Mouse (Mus musculus): ENCODE measurements around the gene Intu. TPM values are rescaled to one million over a fixed set of nuclear protein-coding genes. Genes with fewer than 3 reads are reported as not detected.

Gene Intu
- total and polyA plus RNA-seq, 3 experiments, result 9.7 to 12.3 TPM; not detected in 1

- no peak overlapping the region for H3K27ac ChIP-seq (ENCODE audit: control insufficient read depth, low read depth, low read length)
- H3K36me3 ChIP-seq (ENCODE audit: control insufficient read depth in 1 of 2, insufficient read depth in 2 of 2, low read length in 2 of 2), result no peaks in the 10 kb centered on the region; a peak in 2 of 4 replicates
- H3K79me2 ChIP-seq (ENCODE audit: control insufficient read depth, insufficient read depth, low read length, poor library complexity), result no peaks in the 10 kb centered on the region
- peak; percentile 79 for TF ChIP-seq GATA1 (IDR thresholded peaks at IDR 0.05; ENCODE audit: low read depth, low read length)
- 0 out of 2 replicates have a peak, but pooled peaks have one; percentile 19 for TF ChIP-seq TCF12 (IDR thresholded peaks at IDR 0.05; ENCODE audit: low read depth, low read length)
- no peak; the same call in 1 of the 2 replicates for TF ChIP-seq SIN3A (IDR thresholded peaks at IDR 0.05; ENCODE audit: low read length)
- TF ChIP-seq E2F4 (IDR thresholded peaks at IDR 0.05; ENCODE audit: borderline replicate concordance, low read depth, low read length), result no peak
- peak in 1 of 2 experiments; percentile 52; a peak in 1 of 4 replicates for TF ChIP-seq EP300 (IDR thresholded peaks at IDR 0.05; ENCODE audit: low read depth in 1 of 2, low read length in 2 of 2)
- no peak for TF ChIP-seq NELFE (IDR thresholded peaks at IDR 0.05; ENCODE audit: low read depth, low read length)
- H3K9ac ChIP-seq (ENCODE audit: control insufficient read depth, low read depth, low read length, poor library complexity, severe bottlenecking), result peak overlapping the region; percentile 24; the same call in 1 of the 2 replicates
- peaks cover 0 to 9% of the 10 kb centered on the region in 2 experiments; a peak in 2 of 4 replicates for H3K4me1 ChIP-seq (ENCODE audit: control insufficient read depth in 1 of 2, insufficient read depth in 2 of 2, low read length in 2 of 2)
- peak; percentile 46 for DNase-seq (ENCODE audit: low read depth, low spot score)
- H3K9me3 ChIP-seq (replicated peaks; ENCODE audit: insufficient read depth, low read length), result no peaks in the 10 kb centered on the region
- H3K4me3 ChIP-seq (ENCODE audit: control insufficient read depth in 1 of 2, insufficient read depth in 1 of 2, low read depth in 2 of 2, low read length in 2 of 2), result peak overlapping the region; percentile 30 to 34
- H3K27me3 ChIP-seq (ENCODE audit: control insufficient read depth in 1 of 2, insufficient read depth in 2 of 2, low read length in 2 of 2), result no peaks in the 10 kb centered on the region
These were observed 2.8 kb upstream of the Intu start for GRCm38 (mm10) chr3:40527976-40528950.

DNA sequence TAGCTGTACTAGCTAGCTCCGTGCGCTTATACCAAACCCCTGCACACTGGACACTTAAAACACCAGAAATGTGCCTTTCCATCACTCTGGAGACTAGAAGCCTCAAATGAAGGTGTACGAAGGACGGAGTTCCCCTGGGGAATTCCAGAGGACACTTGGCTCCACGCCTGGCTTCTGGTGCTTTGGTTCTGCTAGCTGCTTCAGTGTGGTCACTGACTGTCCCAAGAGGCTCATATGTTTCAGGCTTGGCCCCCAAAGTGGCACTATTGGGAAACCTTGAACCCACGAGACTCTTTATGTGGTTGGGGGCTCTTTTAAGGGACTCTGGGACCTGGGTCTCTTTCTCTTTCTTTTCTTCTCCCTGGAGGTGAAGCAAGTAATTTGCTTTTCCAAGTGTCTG, 2.1 kb upstream of the Intu start:
- Histone ChIP-seq H3K79me2 (ENCODE audit: control insufficient read depth, insufficient read depth, low read length, poor library complexity) (no peaks in the 10 kb centered on the region), H3K27ac (ENCODE audit: control insufficient read depth, low read depth, low read length) (no peak overlapping the region), H3K27me3 (ENCODE audit: control insufficient read depth in 1 of 2, insufficient read depth in 2 of 2, low read length in 2 of 2) (no peaks in the 10 kb centered on the region), H3K36me3 (ENCODE audit: control insufficient read depth in 1 of 2, insufficient read depth in 2 of 2, low read length in 2 of 2) (no peaks in the 10 kb centered on the region; a peak in 2 of 4 replicates), H3K4me1 (ENCODE audit: control insufficient read depth in 1 of 2, insufficient read depth in 2 of 2, low read length in 2 of 2) (peaks cover 0 to 9% of the 10 kb centered on the region in 2 experiments; a peak in 2 of 4 replicates), H3K4me3 (ENCODE audit: control insufficient read depth in 1 of 2, insufficient read depth in 1 of 2, low read depth in 2 of 2, low read length in 2 of 2) (peak overlapping the region; percentile 30 to 34), H3K9me3 (replicated peaks; ENCODE audit: insufficient read depth, low read length) (no peaks in the 10 kb centered on the region), H3K9ac (ENCODE audit: control insufficient read depth, low read depth, low read length, poor library complexity, severe bottlenecking) (peak overlapping the region; percentile 4; the same call in 1 of the 2 replicates)
- no peak for DNase-seq (ENCODE audit: low read depth, low spot score)
- TF ChIP-seq RCOR1 (IDR thresholded peaks at IDR 0.05; ENCODE audit: low read depth, low read length), result no peak
- TF ChIP-seq ZMIZ1 (IDR thresholded peaks at IDR 0.05; ENCODE audit: low read depth, low read length), result no peak
- TF ChIP-seq ZNF384 (IDR thresholded peaks at IDR 0.05; ENCODE audit: low read depth, low read length), result no peak
- no peak for TF ChIP-seq TAL1 (IDR thresholded peaks at IDR 0.05; ENCODE audit: low read length)
- no peak for TF ChIP-seq CHD2 (IDR thresholded peaks at IDR 0.05; ENCODE audit: low read length)

- Histone ChIP-seq H3K9ac (ENCODE audit: control insufficient read depth, low read depth, low read length, poor library complexity, severe bottlenecking) (no peak overlapping the region), H3K79me2 (ENCODE audit: control insufficient read depth, insufficient read depth, low read length, poor library complexity) (no peaks in the 10 kb centered on the region), H3K9me3 (replicated peaks; ENCODE audit: insufficient read depth, low read length) (no peaks in the 10 kb centered on the region), H3K27me3 (ENCODE audit: control insufficient read depth in 1 of 2, insufficient read depth in 2 of 2, low read length in 2 of 2) (no peaks in the 10 kb centered on the region), H3K36me3 (ENCODE audit: control insufficient read depth in 1 of 2, insufficient read depth in 2 of 2, low read length in 2 of 2) (no peaks in the 10 kb centered on the region; a peak in 2 of 4 replicates), H3K4me3 (ENCODE audit: control insufficient read depth in 1 of 2, insufficient read depth in 1 of 2, low read depth in 2 of 2, low read length in 2 of 2) (no peak overlapping the region), H3K27ac (ENCODE audit: control insufficient read depth, low read depth, low read length) (no peak overlapping the region), H3K4me1 (ENCODE audit: control insufficient read depth in 1 of 2, insufficient read depth in 2 of 2, low read length in 2 of 2) (peaks cover 1 to 9% of the 10 kb centered on the region in 2 experiments; a peak in 3 of 4 replicates)
- DNase-seq (ENCODE audit: low read depth, low spot score), result no peak
- no peak for TF ChIP-seq MEF2A (IDR thresholded peaks at IDR 0.05; ENCODE audit: extremely low read depth, insufficient replicate concordance, low read depth, low read length, poor library complexity, severe bottlenecking)
- TF ChIP-seq ZMIZ1 (IDR thresholded peaks at IDR 0.05; ENCODE audit: low read depth, low read length), result no peak
- TF ChIP-seq NELFE (IDR thresholded peaks at IDR 0.05; ENCODE audit: low read depth, low read length), result no peak
- no peak for TF ChIP-seq CHD1 (IDR thresholded peaks at IDR 0.05; ENCODE audit: low read depth, low read length)
- no peak for TF ChIP-seq MAX (IDR thresholded peaks at IDR 0.05; ENCODE audit: low read length)
These were observed 241 bp upstream of the Intu start for GRCm38 (mm10) chr3:40530845-40531244.

Data from MEL (cell line).